Mouse (Mus musculus) intestine, embryonic 14.5 days (tissue): ENCODE data around the gene Gm17577. TPM values are rescaled to one million over a fixed set of nuclear protein-coding genes. Genes with fewer than 3 reads are reported as not detected.
"Not testable (repeated sequence)": the region's sequence is repeated elsewhere in the genome, so short reads cannot be mapped to it uniquely, and the experiment has no call there.

Experiments
- ATAC-seq: fragments of 200-750 bp; cut with Nextera tagmentation; replicated peaks from 2 replicates; pipeline ENCODE4 v1.8.0; 2017; ENCODE audit warnings: low read depth, moderate number of reproducible peaks, moderate TSS enrichment, moderate library complexity; ENCODE audit not compliant: low FRiP score, low TSS enrichment
- DNase-seq: peaks from one replicate; pipeline ENCODE4 v3.0.0-alpha.2; 2018; ENCODE audit warnings: low spot score
- H3K27ac ChIP-seq: fragments of 300-500 bp; sonication (generic); 2 replicates; pipeline ENCODE4 v1.5.1; 2014; ENCODE audit warnings: low read depth, mild to moderate bottlenecking, control low read depth
- H3K27me3 ChIP-seq: fragments of 300-500 bp; sonication (generic); replicated peaks from 2 replicates; pipeline ENCODE4 v1.6.1; 2014; ENCODE audit warnings: low read length, control low read depth; ENCODE audit not compliant: control insufficient read depth, insufficient read depth
- H3K36me3 ChIP-seq: fragments of 300-500 bp; sonication (generic); 2 replicates; pipeline ENCODE4 v1.6.1; 2014; ENCODE audit warnings: low read length, control low read depth; ENCODE audit not compliant: control insufficient read depth, insufficient read depth
- H3K4me1 ChIP-seq: fragments of 300-500 bp; sonication (generic); replicated peaks from 2 replicates; pipeline ENCODE4 v1.6.1; 2014; ENCODE audit warnings: low read length, control low read depth, mixed read lengths; ENCODE audit not compliant: control insufficient read depth, insufficient read depth
- H3K4me2 ChIP-seq: fragments of 300-500 bp; sonication (generic); 2 replicates; pipeline ENCODE4 v1.6.1; 2014; ENCODE audit warnings: low read length
- H3K4me3 ChIP-seq: fragments of 300-500 bp; sonication (generic); 2 replicates; pipeline ENCODE4 v1.5.1; 2014; ENCODE audit warnings: low read depth, low read length, control low read depth, mixed read lengths
- H3K9ac ChIP-seq: fragments of 300-500 bp; sonication (generic); 2 replicates; pipeline ENCODE4 v1.6.1; 2014; ENCODE audit warnings: mild to moderate bottlenecking, low read length
- H3K9me3 ChIP-seq: fragments of 300-500 bp; sonication (generic); 2 replicates; pipeline ENCODE4 v1.6.1; 2016; ENCODE audit warnings: low read length, control low read depth; ENCODE audit not compliant: control insufficient read depth
- WGBS: fragments of 180-500 bp; shearing (Covaris S2); extraction: QIAGEN DNeasy Blood & Tissue Kit; methylation state at CpG from one replicate; pipeline ENCODE4 v1.1.7; 2014; 5-methylcytosine and 5-hydroxymethylcytosine counted together
- polyA plus RNA-seq: library from polyadenylated mRNA; unstranded; fragments of >200 nt; fragmentation: Nextera tagmentation; extraction: Ambion mirVana; gene quantifications from 2 replicates; pipeline ENCODE4 v1.2.1, GENCODE M21; 2014

The Gm17577 gene
- polyA plus RNA-seq: not detected in 2 replicates

GRCm38 (mm10) chrX:123246807-123247206 lies at the start of gene Gm17577:
Gene Gm17577, minus strand, starts transcription at chrX:123246907.
- not testable (repeated sequence) for DNase-seq, H3K4me1 ChIP-seq, ATAC-seq, H3K27ac ChIP-seq, H3K9me3 ChIP-seq, H3K36me3 ChIP-seq, H3K9ac ChIP-seq, H3K4me3 ChIP-seq, H3K4me2 ChIP-seq, H3K27me3 ChIP-seq
- no CpG with 5 or more reads among the region's 3 CpGs for WGBS

GRCm38 (mm10) chrX:123222381-123222780 lies 24.3 kb downstream of the Gm17577 start, which contains the start of gene Srsx:
Gene Srsx, minus strand, starts transcription at chrX:123222481.
- not testable (repeated sequence) for H3K27ac ChIP-seq, H3K4me2 ChIP-seq, H3K4me3 ChIP-seq, H3K9ac ChIP-seq, H3K36me3 ChIP-seq, H3K4me1 ChIP-seq, H3K27me3 ChIP-seq, H3K9me3 ChIP-seq, ATAC-seq, DNase-seq
- WGBS: no CpG with 5 or more reads among the region's 1 CpGs

Other genes starting within 250 kb of the Gm17577 start
- not detected in 2 replicates for gene Gm17521, start 217.2 kb downstream of the Gm17577 start, polyA plus RNA-seq
- gene Cldn34c1, start 143.4 kb downstream of the Gm17577 start, polyA plus RNA-seq: 9.8 and 12.8 TPM in 2 replicates
- not detected in 2 replicates for gene Srsx, start 24.4 kb downstream of the Gm17577 start, polyA plus RNA-seq